ENCODE assay signal across 21 mouse cellular contexts in the genomic region with DNA sequence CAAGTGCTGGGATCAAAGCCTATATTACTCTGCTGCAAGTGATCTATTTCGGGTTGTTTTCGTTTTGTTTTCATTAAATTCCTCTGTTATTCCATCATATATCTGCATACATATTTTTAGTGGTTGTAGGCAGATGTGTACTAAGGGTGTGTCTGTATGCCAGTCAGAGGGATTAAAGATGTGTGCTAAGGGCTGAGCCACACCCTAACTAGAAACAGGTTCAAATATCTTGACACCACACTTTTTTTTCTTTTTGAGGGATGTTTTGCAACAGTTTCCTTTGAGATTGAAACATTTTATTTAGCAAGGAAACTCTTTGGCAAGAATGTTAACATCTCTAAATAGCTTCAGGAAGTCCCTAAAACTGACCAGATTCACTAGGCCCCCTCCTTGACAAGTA. TPM values are rescaled to one million over a fixed set of nuclear protein-coding genes. Genes with fewer than 3 reads are reported as not detected.
DNase-seq lines count a peak whose midpoint lies in the region; ATAC-seq and TF ChIP-seq lines count a peak whose summit lies in the region.
"Had no signal": no experiment of that assay in that cellular context is flagged by ENCODE, and none has a peak within 500 bp of the region (broad histone marks: within the 10 kb centered on the region; RNA-seq: fewer than 3 reads in every experiment).

No protein-coding gene starts in this region.

- H3K36me3 ChIP-seq in kidney, postnatal 0 days (ENCODE audit: insufficient read depth, low read length) = no peaks in the 10 kb centered on the region
- H3K36me3 ChIP-seq in CH12.LX (replicated peaks in 1 of 2; ENCODE audit: control insufficient read depth in 1 of 2, insufficient read depth in 1 of 2, low read length in 1 of 2) = peaks cover 0 to 2% of the 10 kb centered on the region in 2 experiments
- H3K36me3 ChIP-seq in stomach, embryonic 16.5 days (ENCODE audit: control insufficient read depth, insufficient read depth, low read length) = no peaks in the 10 kb centered on the region
- H3K36me3 ChIP-seq: heart, embryonic 15.5 days; hindbrain, embryonic 10.5 days; neural tube, embryonic 12.5 days had no signal

- DNase-seq in kidney, postnatal 0 days (ENCODE audit: low spot score) = no peak
- DNase-seq in kidney, postnatal 25 days = no peak
- DNase-seq in CH12.LX (ENCODE audit: extremely low read depth) = no peak
- DNase-seq in thymus, postnatal 10 days (ENCODE audit: low spot score in 2 of 2) = no peak
- DNase-seq: adrenal gland, postnatal 25 days; cerebellum, adult 2 months; forebrain, postnatal 0 days; gastrocnemius, adult 2 months; heart, adult 11 months; layer of hippocampus, postnatal 36 days; right cerebral cortex, postnatal 14 days; thymus, adult 2 months had no signal

- no peak for TF ChIP-seq EP300 in CH12.LX (IDR thresholded peaks at IDR 0.05; ENCODE audit: low read length)

- no peak overlapping the region for H3K9ac ChIP-seq in kidney, postnatal 0 days (ENCODE audit: low read depth, low read length)
- H3K9ac ChIP-seq in CH12.LX (ENCODE audit: insufficient read depth, low read depth) = no peak overlapping the region
- no peak overlapping the region for H3K9ac ChIP-seq in stomach, embryonic 16.5 days (ENCODE audit: low read length)
- H3K9ac ChIP-seq: forebrain, postnatal 0 days; heart, embryonic 15.5 days; neural tube, embryonic 12.5 days had no signal

- no peaks in the 10 kb centered on the region for H3K27me3 ChIP-seq in kidney, postnatal 0 days (ENCODE audit: insufficient read depth, low read length)
- no peaks in the 10 kb centered on the region for H3K27me3 ChIP-seq in CH12.LX (replicated peaks)
- no peaks in the 10 kb centered on the region for H3K27me3 ChIP-seq in stomach, embryonic 16.5 days (ENCODE audit: control insufficient read depth, insufficient read depth, low read length)
- H3K27me3 ChIP-seq: heart, embryonic 15.5 days; neural tube, embryonic 12.5 days had no signal

- dilution Hi-C loops in CH12.LX (cut with MboI; ENCODE audit: extremely low pct_ligation_motif_present, extremely low pct_unique_long_range_greater_than_20kb, low sequenced_read_pairs) = no loop called here

- no peak overlapping the region for H3K4me2 ChIP-seq in kidney, postnatal 0 days (ENCODE audit: low read length)
- no peak overlapping the region for H3K4me2 ChIP-seq in CH12.LX (ENCODE audit: insufficient read depth, low read depth, poor library complexity, severe bottlenecking)
- H3K4me2 ChIP-seq in stomach, embryonic 16.5 days (ENCODE audit: low read depth, low read length) = no peak overlapping the region
- H3K4me2 ChIP-seq: heart, embryonic 15.5 days; neural tube, embryonic 12.5 days had no signal

- H3K4me3 ChIP-seq in kidney, postnatal 0 days (replicated peaks; ENCODE audit: low read depth, low read length) = no peak overlapping the region
- no peak overlapping the region for H3K4me3 ChIP-seq in CH12.LX (replicated peaks in 1 of 3; ENCODE audit: low read depth in 2 of 3, low read length in 2 of 3, poor library complexity in 1 of 3)
- no peak overlapping the region for H3K4me3 ChIP-seq in stomach, embryonic 16.5 days (replicated peaks; ENCODE audit: low read length)
- H3K4me3 ChIP-seq: gastrocnemius, adult 2 months; heart, embryonic 15.5 days; hindbrain, embryonic 10.5 days; megakaryocyte, embryonic 14.5 days; neural tube, embryonic 12.5 days had no signal

- TF ChIP-seq POLR2A in CH12.LX (IDR thresholded peaks at IDR 0.05; ENCODE audit: low read depth, low read length) = no peak; the same call in 1 of the 2 replicates

- in situ Hi-C loops in CH12.LX (cut with MboI; ENCODE audit: low pct_ligation_motif_present, low pct_unique_long_range_greater_than_20kb, low sequenced_read_pairs) = no loop called here

- no peaks in the 10 kb centered on the region for H3K4me1 ChIP-seq in kidney, postnatal 0 days (replicated peaks; ENCODE audit: insufficient read depth, low read length)
- H3K4me1 ChIP-seq in CH12.LX (ENCODE audit: control insufficient read depth in 1 of 2, insufficient read depth in 2 of 2) = no peaks in the 10 kb centered on the region
- H3K4me1 ChIP-seq in stomach, embryonic 16.5 days (ENCODE audit: control insufficient read depth, insufficient read depth, low read length) = no peaks in the 10 kb centered on the region
- H3K4me1 ChIP-seq: heart, embryonic 15.5 days; hindbrain, embryonic 10.5 days; megakaryocyte, embryonic 14.5 days; neural tube, embryonic 12.5 days had no signal

- H3K79me2 ChIP-seq in CH12.LX (replicated peaks; ENCODE audit: control insufficient read depth, extremely low read depth, insufficient read depth, poor library complexity, severe bottlenecking) = no peaks in the 10 kb centered on the region

- peak overlapping the region; percentile 78; the same call in 1 of the 2 replicates for H3K27ac ChIP-seq in kidney, postnatal 0 days
- no peak overlapping the region for H3K27ac ChIP-seq in CH12.LX (ENCODE audit: insufficient read depth, low read depth)
- peak overlapping the region; percentile 74 for H3K27ac ChIP-seq in stomach, embryonic 16.5 days (ENCODE audit: low read length)
- H3K27ac ChIP-seq: gastrocnemius, adult 2 months; heart, embryonic 15.5 days; hindbrain, embryonic 10.5 days; neural tube, embryonic 12.5 days had no signal

- TF ChIP-seq RAD21 in CH12.LX (IDR thresholded peaks at IDR 0.05; ENCODE audit: low read depth, low read length) = no peak

- 79% methylated on average over 2 of the region's 2 CpGs for WGBS in kidney, postnatal 0 days
- 66% methylated on average over 2 of the region's 2 CpGs for WGBS in stomach, embryonic 16.5 days

- no peaks in the 10 kb centered on the region for H3K9me3 ChIP-seq in kidney, postnatal 0 days (replicated peaks; ENCODE audit: low read length)
- no peaks in the 10 kb centered on the region for H3K9me3 ChIP-seq in CH12.LX (replicated peaks; ENCODE audit: low read length)
- H3K9me3 ChIP-seq in stomach, embryonic 16.5 days (replicated peaks; ENCODE audit: control insufficient read depth, low read length) = no peaks in the 10 kb centered on the region
- H3K9me3 ChIP-seq: heart, embryonic 15.5 days; hindbrain, embryonic 10.5 days; megakaryocyte, embryonic 14.5 days; neural tube, embryonic 12.5 days had no signal

- no peak for ATAC-seq in kidney, postnatal 0 days (replicated peaks; ENCODE audit: low FRiP score, low read depth)
- peak; percentile 35 for ATAC-seq in granulocyte monocyte progenitor cell, adult 5-6 weeks (replicated peaks; ENCODE audit: poor library complexity, severe bottlenecking)
- ATAC-seq in stomach, embryonic 16.5 days (ENCODE audit: insufficient read depth, low FRiP score) = no peak
- ATAC-seq in frontal cortex, adult (ENCODE audit: low TSS enrichment) = no peak
- ATAC-seq: forebrain, postnatal 0 days; lung, postnatal 0 days had no signal

- TF ChIP-seq CTCF in kidney, postnatal 0 days (IDR thresholded peaks at IDR 0.05; ENCODE audit: low read depth) = no peak
- no peak for TF ChIP-seq CTCF in CH12.LX (conservative IDR thresholded peaks at IDR 0.05 in 1 of 2, IDR thresholded peaks at IDR 0.05 in 1 of 2; ENCODE audit: low read depth in 2 of 2, low read length in 2 of 2)

TF ChIP-seq in CH12.LX, 34 proteins besides CTCF, POLR2A, EP300 and RAD21 (continues in another document):
- TF ChIP-seq MEF2A (IDR thresholded peaks at IDR 0.05; ENCODE audit: borderline replicate concordance, low read depth, low read length) = no peak

RNA-seq across cellular contexts. Expression of gene Spsb2, which starts 12.3 kb away (rescaled TPM):
- polyA plus RNA-seq in kidney, postnatal 0 days (2015; fragmentation: Nextera tagmentation; extraction: Ambion mirVana) = 26.1 and 27.4 TPM in 2 replicates
- 2.1 and 2.4 TPM in 2 replicates for total RNA-seq in CH12.LX (2012; rRNA removed)
- not detected in 2 replicates for total RNA-seq in CH12.LX (2014; rRNA removed)
- polyA plus RNA-seq in CH12.LX (2012; ENCODE audit: insufficient read length, low read depth) = 3.3 and 3.4 TPM in 2 replicates
- 3.1 and 5.2 TPM in 2 replicates for total RNA-seq in granulocyte monocyte progenitor cell, adult 5-6 weeks (2014; fragmentation: Nextera tagmentation)
- total RNA-seq in granulocyte monocyte progenitor cell, adult 5-6 weeks (2017) = 4.6 and 10.5 TPM in 2 replicates
- polyA plus RNA-seq in stomach, embryonic 16.5 days (2015; fragmentation: Nextera tagmentation; extraction: Ambion mirVana) = 14.8 and 15.1 TPM in 2 replicates

RNA-seq across cellular contexts. Expression of gene Lrrc23, which starts 16.7 kb away (rescaled TPM):
- 0.43 and 0.59 TPM in 2 replicates for polyA plus RNA-seq in kidney, postnatal 0 days (2015; fragmentation: Nextera tagmentation; extraction: Ambion mirVana)
- total RNA-seq in CH12.LX (2012; rRNA removed) (not detected in 2 replicates), CH12.LX (2014; rRNA removed) (not detected in 2 replicates)
- polyA plus RNA-seq in CH12.LX (2012; ENCODE audit: insufficient read length, low read depth) = 0.20 TPM in 1 of 2 replicates, not detected in the other
- not detected in 2 replicates for total RNA-seq in granulocyte monocyte progenitor cell, adult 5-6 weeks (2014; fragmentation: Nextera tagmentation)
- total RNA-seq in granulocyte monocyte progenitor cell, adult 5-6 weeks (2017) = 0.98 TPM in 1 of 2 replicates, not detected in the other
- polyA plus RNA-seq in stomach, embryonic 16.5 days (2015; fragmentation: Nextera tagmentation; extraction: Ambion mirVana) = 0.53 and 0.65 TPM in 2 replicates
- total RNA-seq: liver, adult 2 months had no signal
- polyA plus RNA-seq: liver, adult 2 months had no signal

RNA-seq across cellular contexts. Expression of gene Tpi1, which starts 17.9 kb away (rescaled TPM):
- 664 and 686 TPM in 2 replicates for polyA plus RNA-seq in kidney, postnatal 0 days (2015; fragmentation: Nextera tagmentation; extraction: Ambion mirVana)
- total RNA-seq in CH12.LX (2012; rRNA removed) (733 and 1,303 TPM in 2 replicates), CH12.LX (2014; rRNA removed) (1,570 and 1,645 TPM in 2 replicates)
- 758 and 807 TPM in 2 replicates for polyA plus RNA-seq in CH12.LX (2012; ENCODE audit: insufficient read length, low read depth)
- total RNA-seq in granulocyte monocyte progenitor cell, adult 5-6 weeks (2014; fragmentation: Nextera tagmentation) = 357 and 379 TPM in 2 replicates
- total RNA-seq in granulocyte monocyte progenitor cell, adult 5-6 weeks (2017) = 273 and 305 TPM in 2 replicates
- polyA plus RNA-seq in stomach, embryonic 16.5 days (2015; fragmentation: Nextera tagmentation; extraction: Ambion mirVana) = 938 and 959 TPM in 2 replicates

RNA-seq across cellular contexts. Expression of gene Eno2, which starts 26.7 kb away (rescaled TPM):
- 7.6 TPM in 2 replicates for polyA plus RNA-seq in kidney, postnatal 0 days (2015; fragmentation: Nextera tagmentation; extraction: Ambion mirVana)
- total RNA-seq in CH12.LX (2012; rRNA removed) = 15.9 and 24.6 TPM in 2 replicates
- total RNA-seq in CH12.LX (2014; rRNA removed) = 20.8 and 26.7 TPM in 2 replicates
- polyA plus RNA-seq in CH12.LX (2012; ENCODE audit: insufficient read length, low read depth) = 23.1 and 23.6 TPM in 2 replicates
- 0.23 TPM in 1 of 2 replicates, not detected in the other for total RNA-seq in granulocyte monocyte progenitor cell, adult 5-6 weeks (2014; fragmentation: Nextera tagmentation)
- total RNA-seq in granulocyte monocyte progenitor cell, adult 5-6 weeks (2017) = not detected in 2 replicates
- polyA plus RNA-seq in stomach, embryonic 16.5 days (2015; fragmentation: Nextera tagmentation; extraction: Ambion mirVana) = 9.3 and 9.8 TPM in 2 replicates

RNA-seq across cellular contexts. Expression of gene Usp5, which starts 33.1 kb away (rescaled TPM):
- polyA plus RNA-seq in kidney, postnatal 0 days (2015; fragmentation: Nextera tagmentation; extraction: Ambion mirVana) = 96.6 and 106 TPM in 2 replicates
- total RNA-seq in CH12.LX (2012; rRNA removed) (107 and 126 TPM in 2 replicates), CH12.LX (2014; rRNA removed) (75.7 and 79.8 TPM in 2 replicates)
- 96.5 and 103 TPM in 2 replicates for polyA plus RNA-seq in CH12.LX (2012; ENCODE audit: insufficient read length, low read depth)
- total RNA-seq in granulocyte monocyte progenitor cell, adult 5-6 weeks (2014; fragmentation: Nextera tagmentation) = 88.8 and 89.4 TPM in 2 replicates
- 93.5 and 98.6 TPM in 2 replicates for total RNA-seq in granulocyte monocyte progenitor cell, adult 5-6 weeks (2017)
- polyA plus RNA-seq in stomach, embryonic 16.5 days (2015; fragmentation: Nextera tagmentation; extraction: Ambion mirVana) = 128 and 139 TPM in 2 replicates
